Mouse (Mus musculus) limb, embryonic 11.5 days (tissue): Measurements from ENCODE around the gene 1600002K03Rik. TPM values are rescaled to one million over a fixed set of nuclear protein-coding genes. Genes with fewer than 3 reads are reported as not detected.

Source experiments
- ATAC-seq: fragments of 200-750 bp; cut with Nextera tagmentation; 2 replicates; pipeline ENCODE4 v1.8.0; 2017; ENCODE audit warnings: low read depth; ENCODE audit not compliant: insufficient number of reproducible peaks, low FRiP score, low TSS enrichment
- DNase-seq: peaks from one replicate; pipeline ENCODE4 v3.0.0-alpha.2; 2015; ENCODE audit warnings: low spot score
- H3K27ac ChIP-seq: fragments of 300-500 bp; sonication (generic); replicated peaks from 2 replicates; pipeline ENCODE4 v1.5.1; 2014; ENCODE audit warnings: low read depth, mild to moderate bottlenecking, low read length
- H3K27me3 ChIP-seq: fragments of 300-500 bp; sonication (generic); 2 replicates; pipeline ENCODE4 v1.6.1; 2014; ENCODE audit warnings: mild to moderate bottlenecking, low read length, mixed read lengths; ENCODE audit not compliant: control insufficient read depth, insufficient read depth
- H3K36me3 ChIP-seq: fragments of 300-500 bp; sonication (generic); 2 replicates; pipeline ENCODE4 v1.6.1; 2014; ENCODE audit warnings: mild to moderate bottlenecking, low read length, moderate library complexity, mixed read lengths; ENCODE audit not compliant: control insufficient read depth, insufficient read depth
- H3K4me1 ChIP-seq: fragments of 300-500 bp; sonication (generic); 2 replicates; pipeline ENCODE4 v1.6.1; 2014; ENCODE audit warnings: low read length, mixed read lengths; ENCODE audit not compliant: control insufficient read depth, insufficient read depth
- H3K4me2 ChIP-seq: fragments of 300-500 bp; sonication (generic); 2 replicates; pipeline ENCODE4 v1.6.1; 2014; ENCODE audit warnings: low read depth, mild to moderate bottlenecking, moderate library complexity; ENCODE audit not compliant: severe bottlenecking
- H3K4me3 ChIP-seq: fragments of 300-500 bp; sonication (generic); 2 replicates; pipeline ENCODE4 v1.5.1; 2014; ENCODE audit warnings: low read depth, low read length
- H3K9ac ChIP-seq: fragments of 300-500 bp; sonication (generic); 2 replicates; pipeline ENCODE4 v1.6.1; 2014; ENCODE audit warnings: mild to moderate bottlenecking, low read length
- H3K9me3 ChIP-seq: fragments of 300-500 bp; sonication (generic); 2 replicates; pipeline ENCODE4 v1.6.1; 2016; ENCODE audit warnings: low read length; ENCODE audit not compliant: control insufficient read depth
- WGBS: fragments of 180-500 bp; shearing (Covaris S2); extraction: QIAGEN DNeasy Blood & Tissue Kit; methylation state at CpG from one replicate; pipeline ENCODE4 v1.1.7; 2014; 5-methylcytosine and 5-hydroxymethylcytosine counted together
- polyA plus RNA-seq: library from polyadenylated mRNA; unstranded; fragments of >200 nt; fragmentation: Nextera tagmentation; extraction: Ambion mirVana; gene quantifications from 2 replicates; pipeline ENCODE4 v1.2.1, GENCODE M21; 2014

Gene 1600002K03Rik
- polyA plus RNA-seq, 1 experiment from 2014 or later = 5.9 TPM

DNA sequence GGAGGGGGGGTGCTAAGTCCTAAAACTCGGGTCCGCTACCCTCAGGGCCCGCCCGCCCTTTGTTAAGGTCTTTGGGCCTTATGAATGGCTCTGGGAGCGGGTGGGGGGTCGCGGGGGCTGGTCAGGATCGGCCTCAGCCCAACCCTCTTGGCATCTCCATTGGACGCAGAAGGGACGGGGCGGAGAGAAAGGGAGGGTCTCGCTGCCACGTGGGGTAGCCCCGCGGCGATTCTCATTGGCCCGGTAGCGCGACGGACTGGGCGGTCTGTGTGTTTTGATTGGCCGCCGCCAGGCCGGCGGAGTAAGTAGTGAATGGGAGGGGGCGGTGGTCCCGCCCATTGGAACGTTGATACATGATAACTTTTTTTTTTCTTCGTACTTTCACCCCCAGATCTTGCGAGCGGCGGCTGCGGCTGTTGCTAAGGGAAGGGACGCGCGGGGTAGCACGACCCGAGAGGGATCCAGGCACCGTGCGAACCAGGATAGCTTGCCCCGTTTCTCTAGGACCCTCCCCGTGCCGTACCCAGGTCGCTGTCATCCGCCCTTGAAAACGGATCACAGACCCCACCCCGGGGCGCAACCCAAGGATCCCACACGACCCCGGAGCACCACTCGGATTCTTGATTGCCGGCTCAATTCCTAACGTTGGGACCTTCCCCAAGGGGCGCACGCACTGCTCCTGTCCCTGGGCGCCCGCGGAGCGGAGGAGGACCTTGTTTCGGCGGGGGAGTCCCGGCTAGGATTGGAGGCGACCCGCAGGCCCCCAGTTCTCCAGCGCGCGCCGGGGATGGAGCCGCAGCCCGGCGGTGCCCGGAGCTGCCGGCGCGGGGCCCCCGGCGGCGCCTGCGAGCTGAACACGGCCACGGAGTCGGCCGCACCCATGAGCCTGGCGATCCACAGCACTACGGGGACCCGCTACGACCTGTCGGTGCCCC lies 23.2 kb upstream of the 1600002K03Rik start:
- WGBS = under 1% methylated on average over 81 of the region's 88 CpGs
- peak overlapping the region; percentile 100 for H3K9ac ChIP-seq
- DNase-seq (peak; percentile 99), ATAC-seq (peak; percentile 72)
- peaks cover 38% of the 10 kb centered on the region for H3K36me3 ChIP-seq
- peak overlapping the region; percentile 99 for H3K4me3 ChIP-seq
- H3K4me1 ChIP-seq = peaks cover 37% of the 10 kb centered on the region
- H3K27ac ChIP-seq = peak overlapping the region; percentile 99
- H3K27me3 ChIP-seq = no peaks in the 10 kb centered on the region
- H3K9me3 ChIP-seq = no peaks in the 10 kb centered on the region
- H3K4me2 ChIP-seq = peak overlapping the region; percentile 95

DNA sequence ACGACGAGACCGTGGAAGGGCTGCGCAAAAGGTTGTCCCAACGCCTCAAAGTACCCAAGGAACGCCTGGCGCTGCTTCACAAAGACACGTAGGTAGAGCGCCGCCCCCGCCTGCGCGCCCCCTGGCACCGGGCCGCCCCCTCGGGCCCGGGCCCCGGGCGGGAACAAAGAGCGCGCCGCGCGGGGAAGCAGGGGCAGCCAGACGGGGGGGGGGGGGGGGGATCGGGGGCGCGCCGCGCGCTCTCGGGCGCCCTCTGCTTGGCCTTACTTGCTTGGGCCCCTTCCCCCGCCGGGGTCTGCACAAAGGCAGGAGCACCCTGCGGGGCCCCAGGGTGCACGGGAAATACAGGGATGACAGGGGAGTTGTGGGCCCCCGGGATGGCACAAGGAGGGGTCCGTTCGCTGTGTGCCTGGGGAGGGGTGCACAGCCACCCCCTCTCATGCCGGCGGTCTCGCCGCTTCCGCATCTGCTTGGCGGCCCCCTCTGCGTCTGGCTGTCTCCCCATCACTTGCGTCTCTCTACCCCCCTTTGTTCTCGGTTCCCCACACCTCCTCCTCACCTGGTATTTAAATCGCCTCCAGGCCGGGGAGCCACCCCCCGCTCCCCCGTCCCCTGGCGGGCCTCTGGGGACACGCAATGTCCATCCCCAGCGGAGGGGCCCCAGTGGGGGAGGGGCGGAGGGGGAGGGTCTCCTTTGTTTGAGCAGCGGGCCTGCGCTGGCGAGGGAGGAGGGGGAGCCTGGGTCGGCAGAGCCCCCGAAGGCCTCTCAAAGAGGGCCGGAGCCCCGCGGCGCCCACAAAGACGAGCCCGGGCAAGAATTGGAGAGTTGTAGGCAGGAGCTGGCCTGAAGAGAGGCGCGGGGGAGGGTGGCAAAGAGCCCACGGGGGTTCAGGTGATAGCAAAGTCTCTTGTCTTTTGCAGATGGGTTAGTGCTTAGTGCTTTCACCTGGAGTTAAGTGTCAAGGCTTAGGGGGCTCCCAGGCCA lies 22.2 kb upstream of the 1600002K03Rik start:
- Histone ChIP-seq H3K36me3 (peaks cover 39% of the 10 kb centered on the region), H3K27ac (peak overlapping the region; percentile 98), H3K4me3 (peak overlapping the region; percentile 99), H3K4me2 (peak overlapping the region; percentile 95), H3K4me1 (peaks cover 44% of the 10 kb centered on the region), H3K9me3 (no peaks in the 10 kb centered on the region), H3K27me3 (no peaks in the 10 kb centered on the region), H3K9ac (peak overlapping the region; percentile 100)
- no peak for ATAC-seq
- 1% methylated on average over 49 of the region's 71 CpGs for WGBS
- DNase-seq = peak; percentile 93

DNA sequence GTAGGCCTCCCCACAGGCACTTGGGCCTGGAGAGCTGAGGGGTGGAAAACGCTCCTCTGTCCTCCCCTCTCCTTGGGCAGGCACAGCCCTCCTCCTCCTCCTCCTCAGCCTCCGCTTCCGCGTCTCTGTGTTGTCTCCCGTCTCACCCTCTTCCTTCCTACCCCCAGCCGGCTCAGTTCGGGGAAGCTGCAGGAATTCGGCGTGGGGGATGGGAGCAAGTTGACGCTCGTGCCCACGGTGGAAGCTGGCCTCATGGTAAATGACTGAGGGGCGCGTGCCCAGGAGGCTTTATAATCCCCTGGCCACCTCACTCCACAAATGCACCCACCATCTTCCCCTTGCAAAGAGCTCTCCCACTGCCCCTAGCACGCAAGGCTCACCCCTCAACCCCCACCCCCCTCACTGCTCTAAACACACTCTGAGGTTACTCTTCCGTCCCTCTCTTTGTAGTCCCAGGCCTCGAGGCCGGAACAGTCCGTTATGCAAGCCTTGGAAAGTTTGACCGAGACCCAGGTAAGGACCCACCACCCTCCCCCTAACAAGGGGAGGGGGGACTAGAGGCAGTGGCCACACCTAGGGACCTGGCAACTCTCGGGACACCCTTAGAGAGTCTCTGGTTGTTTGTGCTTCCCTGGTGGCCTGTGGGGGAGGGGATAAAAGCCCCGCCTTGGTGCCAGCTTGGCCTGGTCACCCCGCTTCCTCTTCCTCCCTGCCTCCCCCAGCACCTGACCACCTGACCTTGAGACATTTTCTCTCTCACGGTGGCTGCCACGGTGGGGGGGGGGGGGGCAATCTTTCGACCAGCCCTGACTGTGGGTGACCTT lies 21.3 kb upstream of the 1600002K03Rik start:
- 0% methylated on average over 25 of the region's 26 CpGs for WGBS
- H3K4me3 ChIP-seq = peak overlapping the region; percentile 99

DNA sequence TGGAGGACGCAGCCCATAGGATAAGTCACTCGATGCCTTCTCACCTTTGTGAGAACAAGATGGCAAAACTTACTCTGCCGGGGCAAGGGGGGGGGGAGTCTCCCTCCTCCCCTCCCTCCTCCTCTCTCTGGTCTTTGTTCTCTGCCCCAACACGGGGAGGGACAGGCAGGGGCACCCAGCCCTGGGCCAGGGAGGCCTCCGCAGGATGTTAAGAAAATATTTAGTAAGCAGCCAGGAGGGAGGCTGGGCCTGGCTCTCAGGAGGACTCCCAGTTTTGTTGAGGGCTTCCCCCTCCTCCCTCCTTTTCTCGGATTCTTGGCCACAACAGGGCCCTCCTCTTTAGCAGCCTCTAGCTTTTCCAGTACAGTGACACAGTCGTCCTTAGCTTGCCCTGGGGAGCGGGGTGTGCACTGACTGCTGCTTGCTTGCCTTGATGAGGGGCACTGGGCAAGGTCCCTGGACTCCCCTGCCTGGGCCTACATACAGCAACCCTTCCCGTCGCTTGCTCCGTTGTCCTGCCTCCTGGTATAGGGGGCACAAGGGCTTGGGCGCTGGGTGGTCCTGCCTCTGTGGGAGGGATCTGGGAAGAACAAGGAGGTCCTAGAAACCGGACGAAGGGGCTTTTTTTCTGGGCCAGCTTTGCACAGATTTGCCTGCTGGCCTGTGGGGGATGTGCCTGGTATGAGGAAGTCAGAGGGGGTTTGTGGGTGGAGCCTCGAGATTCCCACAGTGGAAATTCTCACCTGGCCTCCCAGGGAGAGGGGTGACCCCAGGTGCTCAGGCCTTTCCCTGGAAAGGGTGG lies 20.5 kb upstream of the 1600002K03Rik start:
- peaks cover 47% of the 10 kb centered on the region for H3K4me1 ChIP-seq
- no peak for ATAC-seq

More for the DNA sequence above, 21.3 kb upstream of the 1600002K03Rik start:
- no peaks in the 10 kb centered on the region for H3K27me3 ChIP-seq
- peak overlapping the region; percentile 98 for H3K27ac ChIP-seq
- H3K4me1 ChIP-seq = peaks cover 40% of the 10 kb centered on the region
- peak overlapping the region; percentile 95 for H3K4me2 ChIP-seq
- peak; percentile 77 for DNase-seq
- no peak for ATAC-seq
- peak overlapping the region; percentile 100 for H3K9ac ChIP-seq
- no peaks in the 10 kb centered on the region for H3K9me3 ChIP-seq
- peaks cover 40% of the 10 kb centered on the region for H3K36me3 ChIP-seq

DNA sequence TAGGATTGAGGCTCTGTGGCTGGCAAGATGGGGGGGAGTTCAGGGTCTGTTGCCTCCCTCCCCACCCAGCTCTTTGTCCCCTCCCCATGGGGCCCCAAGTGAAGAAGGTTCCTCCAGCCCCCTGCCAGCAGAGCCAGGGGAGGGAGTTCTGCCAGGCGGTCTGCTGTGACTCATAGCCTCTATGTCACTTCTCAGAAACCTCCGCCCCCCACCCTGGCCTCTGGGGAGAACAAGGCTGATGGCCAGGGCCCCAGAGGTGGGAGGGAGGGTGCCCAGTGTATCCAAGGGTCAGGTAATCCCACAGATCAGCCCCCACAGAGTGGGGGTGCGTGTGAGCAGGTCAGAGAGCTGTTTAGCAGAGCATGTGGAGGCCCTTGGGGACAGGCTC lies 19.9 kb upstream of the 1600002K03Rik start:
- Histone ChIP-seq H3K4me2 (peak overlapping the region; percentile 95), H3K27ac (0 out of 2 replicates have a peak overlapping the region, but pooled peaks have one; percentile 98), H3K4me3 (peak overlapping the region; percentile 99), H3K4me1 (peaks cover 47% of the 10 kb centered on the region), H3K9ac (peak overlapping the region; percentile 100), H3K9me3 (no peaks in the 10 kb centered on the region), H3K27me3 (no peaks in the 10 kb centered on the region), H3K36me3 (peaks cover 51% of the 10 kb centered on the region)
- DNase-seq (no peak), ATAC-seq (no peak)
- WGBS = 42% methylated on average over 3 of the region's 3 CpGs

More for the DNA sequence above, 20.5 kb upstream of the 1600002K03Rik start:
- Histone ChIP-seq H3K4me3 (peak overlapping the region; percentile 99), H3K36me3 (peaks cover 48% of the 10 kb centered on the region), H3K4me2 (peak overlapping the region; percentile 95), H3K27ac (peak overlapping the region; percentile 98), H3K9me3 (no peaks in the 10 kb centered on the region), H3K9ac (peak overlapping the region; percentile 100), H3K27me3 (no peaks in the 10 kb centered on the region)
- peak; percentile 66 for DNase-seq
- 9% methylated on average over 15 of the region's 15 CpGs for WGBS

DNA sequence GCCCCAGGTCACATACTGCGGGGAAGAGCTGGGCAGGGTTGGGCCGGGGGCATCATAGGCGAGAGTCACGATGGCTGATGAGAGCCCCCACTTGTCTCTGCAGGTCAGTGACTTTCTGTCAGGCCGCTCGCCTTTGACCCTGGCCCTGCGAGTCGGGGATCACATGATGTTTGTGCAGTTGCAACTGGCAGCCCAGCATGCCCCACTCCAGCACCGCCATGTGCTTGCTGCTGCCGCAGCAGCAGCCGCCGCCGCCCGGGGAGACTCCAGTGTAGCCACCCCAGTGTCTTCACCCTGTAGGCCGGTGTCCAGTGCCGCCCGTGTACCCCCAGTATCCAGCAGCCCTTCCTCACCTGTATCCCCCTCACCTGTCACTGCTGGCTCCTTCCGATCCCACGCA lies 19.0 kb upstream of the 1600002K03Rik start:
- Histone ChIP-seq H3K4me2 (peak overlapping the region; percentile 95; the same call in 1 of the 2 replicates), H3K36me3 (peaks cover 51% of the 10 kb centered on the region), H3K9me3 (no peaks in the 10 kb centered on the region), H3K4me3 (peak overlapping the region; percentile 99; the same call in 1 of the 2 replicates), H3K4me1 (peaks cover 54% of the 10 kb centered on the region), H3K27me3 (no peaks in the 10 kb centered on the region), H3K9ac (no peak overlapping the region), H3K27ac (no peak overlapping the region)
- ATAC-seq (no peak), DNase-seq (no peak)
- WGBS = 92% methylated on average over 19 of the region's 19 CpGs

DNA sequence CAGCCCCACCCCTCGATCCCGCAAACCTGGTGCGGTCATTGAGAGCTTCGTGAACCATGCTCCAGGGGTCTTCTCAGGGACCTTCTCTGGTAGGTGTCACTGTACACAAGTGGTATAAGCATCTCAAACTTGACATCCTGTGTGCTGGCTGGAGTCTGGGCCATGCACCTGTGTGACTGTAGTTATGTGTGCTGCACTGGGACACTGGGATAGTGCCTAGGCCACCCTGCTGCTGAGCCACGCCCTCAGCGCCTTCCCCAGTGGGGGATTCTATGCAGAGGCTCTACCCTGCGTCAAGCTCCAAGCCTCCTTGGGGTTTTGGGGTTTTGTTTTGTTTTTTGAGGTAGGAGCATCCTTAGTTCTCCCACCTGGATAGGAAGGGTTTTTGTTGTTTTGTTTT lies 18.4 kb upstream of the 1600002K03Rik start:
- H3K9me3 ChIP-seq = no peaks in the 10 kb centered on the region
- no peak overlapping the region for H3K4me3 ChIP-seq
- H3K27me3 ChIP-seq = no peaks in the 10 kb centered on the region
- ATAC-seq (no peak), DNase-seq (no peak)
- peaks cover 61% of the 10 kb centered on the region for H3K4me1 ChIP-seq
- peaks cover 51% of the 10 kb centered on the region for H3K36me3 ChIP-seq
- no peak overlapping the region for H3K4me2 ChIP-seq
- no peak overlapping the region for H3K27ac ChIP-seq
- H3K9ac ChIP-seq = no peak overlapping the region
- 88% methylated on average over 7 of the region's 7 CpGs for WGBS
